Mouse (Mus musculus) gastrocnemius, adult 18-20 months (tissue): ENCODE results near the gene Zfp362. TPM values are rescaled to one million over a fixed set of nuclear protein-coding genes. Genes with fewer than 3 reads are reported as not detected.
A peak's percentile ranks its signal among the peaks of the same experiment; 100 is the strongest.

ENCODE experiments used
- DNase-seq: peaks from one replicate; pipeline ENCODE4 v3.0.0; 2021; ENCODE audit warnings: low spot score
- total RNA-seq, 2 experiments: library from RNA; stranded (reverse); gene quantifications; 2 replicates each; pipeline ENCODE4 v1.2.3; 2021

The Zfp362 gene
- total RNA-seq, 2 experiments from 2014 or later, result 9.7 TPM

- DNase-seq, result no peak
These were observed 45.8 kb downstream of the Zfp362 start for GRCm38 (mm10) chr4:128760029-128760428.

GRCm38 (mm10) chr4:128759214-128759613 lies 46.6 kb downstream of the Zfp362 start:
- no peak for DNase-seq

- DNase-seq, result no peak
These were observed 49.9 kb downstream of the Zfp362 start for GRCm38 (mm10) chr4:128755900-128756299.

GRCm38 (mm10) chr4:128755064-128755463 lies 50.8 kb downstream of the Zfp362 start, which contains the start of gene A3galt2:
TSS of gene A3galt2 (plus strand) at chr4:128755364.
- no peak for DNase-seq

- DNase-seq, result no peak
These were observed 52.3 kb downstream of the Zfp362 start for GRCm38 (mm10) chr4:128753571-128753970.

- DNase-seq, result no peak
These were observed 53.7 kb downstream of the Zfp362 start for GRCm38 (mm10) chr4:128752031-128752757.

GRCm38 (mm10) chr4:128751006-128751405 lies 54.8 kb downstream of the Zfp362 start:
- DNase-seq, result no peak

GRCm38 (mm10) chr4:128748309-128748708 lies 57.5 kb downstream of the Zfp362 start:
- no peak for DNase-seq

GRCm38 (mm10) chr4:128747614-128748270 lies 58.1 kb downstream of the Zfp362 start:
- DNase-seq, result no peak

- DNase-seq, result no peak
These were observed 60.7 kb downstream of the Zfp362 start for GRCm38 (mm10) chr4:128745160-128745559.

GRCm38 (mm10) chr4:128743031-128743626 lies 62.7 kb downstream of the Zfp362 start:
- DNase-seq, result no peak

GRCm38 (mm10) chr4:128742379-128742970 lies 63.4 kb downstream of the Zfp362 start:
- no peak for DNase-seq

GRCm38 (mm10) chr4:128741906-128742305 lies 63.9 kb downstream of the Zfp362 start:
- no peak for DNase-seq

- no peak for DNase-seq
These were observed 65.0 kb downstream of the Zfp362 start for GRCm38 (mm10) chr4:128740878-128741277.

- DNase-seq, result no peak
These were observed 67.8 kb downstream of the Zfp362 start for GRCm38 (mm10) chr4:128737825-128738610.

GRCm38 (mm10) chr4:128737137-128737589 lies 68.7 kb downstream of the Zfp362 start:
- DNase-seq, result no peak

- DNase-seq, result no peak
These were observed 70.8 kb downstream of the Zfp362 start for GRCm38 (mm10) chr4:128734721-128735671.

- peak; percentile 86 for DNase-seq
These were observed 71.6 kb downstream of the Zfp362 start for GRCm38 (mm10) chr4:128734217-128734616.

- no peak for DNase-seq
These were observed 72.3 kb downstream of the Zfp362 start for GRCm38 (mm10) chr4:128733496-128733895.

- no peak for DNase-seq
These were observed 73.1 kb downstream of the Zfp362 start for GRCm38 (mm10) chr4:128732794-128733193.
